Mouse (Mus musculus): ENCODE measurements around the gene Cradd. TPM values are rescaled to one million over a fixed set of nuclear protein-coding genes. Genes with fewer than 3 reads are reported as not detected.

The Cradd gene
- polyA plus RNA-seq, 1 experiment from 2014 or later, result 15.4 TPM

GRCm38 (mm10) chr10:95148641-95149040, 175.3 kb downstream of the Cradd start:
- Histone ChIP-seq H3K27me3 (replicated peaks; ENCODE audit: insufficient read depth, low read length) (no peaks in the 10 kb centered on the region), H3K4me3 (ENCODE audit: low read depth, low read length) (no peak overlapping the region), H3K27ac (ENCODE audit: low read length) (no peak overlapping the region), H3K9me3 (ENCODE audit: low read length) (no peaks in the 10 kb centered on the region), H3K9ac (replicated peaks; ENCODE audit: low read depth) (no peak overlapping the region), H3K4me2 (replicated peaks; ENCODE audit: low read depth, low read length) (no peak overlapping the region), H3K4me1 (ENCODE audit: insufficient read depth, low read depth, low read length) (peaks cover 19% of the 10 kb centered on the region; the same call in 1 of the 2 replicates), H3K36me3 (ENCODE audit: insufficient read depth, low read length) (no peaks in the 10 kb centered on the region)
- 53% methylated on average over 3 of the region's 3 CpGs for WGBS
- TF ChIP-seq EP300 (IDR thresholded peaks at IDR 0.05) (peak; percentile 41; the same call in 1 of the 2 replicates), CTCF (IDR thresholded peaks at IDR 0.05) (no peak)
- ATAC-seq (peak; percentile 52), DNase-seq (ENCODE audit: low spot score) (peak; percentile 85)

- Histone ChIP-seq H3K4me2 (replicated peaks; ENCODE audit: low read depth, low read length) (no peak overlapping the region), H3K9me3 (ENCODE audit: low read length) (no peaks in the 10 kb centered on the region), H3K27ac (ENCODE audit: low read length) (peak overlapping the region; percentile 68), H3K27me3 (replicated peaks; ENCODE audit: insufficient read depth, low read length) (no peaks in the 10 kb centered on the region), H3K4me3 (ENCODE audit: low read depth, low read length) (no peak overlapping the region), H3K36me3 (ENCODE audit: insufficient read depth, low read length) (no peaks in the 10 kb centered on the region), H3K9ac (replicated peaks; ENCODE audit: low read depth) (no peak overlapping the region), H3K4me1 (ENCODE audit: insufficient read depth, low read depth, low read length) (peaks cover 27% of the 10 kb centered on the region)
- DNase-seq (ENCODE audit: low spot score), result no peak
- no peak for TF ChIP-seq EP300 (IDR thresholded peaks at IDR 0.05)
- peak; percentile 24 for TF ChIP-seq CTCF (IDR thresholded peaks at IDR 0.05)
- ATAC-seq, result no peak
- 85% methylated on average over 6 of the region's 6 CpGs for WGBS
Measured at GRCm38 (mm10) chr10:95147136-95147901, 176.6 kb downstream of the Cradd start.

GRCm38 (mm10) chr10:95146491-95146890, 177.4 kb downstream of the Cradd start:
- peak; percentile 27 for ATAC-seq
- no peaks in the 10 kb centered on the region for H3K36me3 ChIP-seq (ENCODE audit: insufficient read depth, low read length)

GRCm38 (mm10) chr10:95145204-95145926, 178.6 kb downstream of the Cradd start:
- Histone ChIP-seq H3K4me2 (replicated peaks; ENCODE audit: low read depth, low read length) (no peak overlapping the region), H3K4me3 (ENCODE audit: low read depth, low read length) (no peak overlapping the region), H3K4me1 (ENCODE audit: insufficient read depth, low read depth, low read length) (peaks cover 27% of the 10 kb centered on the region), H3K9me3 (ENCODE audit: low read length) (no peaks in the 10 kb centered on the region), H3K36me3 (ENCODE audit: insufficient read depth, low read length) (no peaks in the 10 kb centered on the region), H3K9ac (replicated peaks; ENCODE audit: low read depth) (no peak overlapping the region), H3K27ac (ENCODE audit: low read length) (peak overlapping the region; percentile 69), H3K27me3 (replicated peaks; ENCODE audit: insufficient read depth, low read length) (no peaks in the 10 kb centered on the region)
- DNase-seq (ENCODE audit: low spot score) (peak; percentile 71), ATAC-seq (no peak)
- 27% methylated on average over 9 of the region's 9 CpGs for WGBS
- peak; percentile 30; the same call in 1 of the 2 replicates for TF ChIP-seq CTCF (IDR thresholded peaks at IDR 0.05)
- TF ChIP-seq EP300 (IDR thresholded peaks at IDR 0.05), result peak; percentile 33; the same call in 1 of the 2 replicates

More at GRCm38 (mm10) chr10:95146491-95146890, 177.4 kb downstream of the Cradd start:
- Histone ChIP-seq H3K9me3 (ENCODE audit: low read length) (no peaks in the 10 kb centered on the region), H3K4me3 (ENCODE audit: low read depth, low read length) (no peak overlapping the region), H3K4me1 (ENCODE audit: insufficient read depth, low read depth, low read length) (peaks cover 27% of the 10 kb centered on the region), H3K9ac (replicated peaks; ENCODE audit: low read depth) (no peak overlapping the region), H3K4me2 (replicated peaks; ENCODE audit: low read depth, low read length) (no peak overlapping the region; the same call in 1 of the 2 replicates), H3K27me3 (replicated peaks; ENCODE audit: insufficient read depth, low read length) (no peaks in the 10 kb centered on the region), H3K27ac (ENCODE audit: low read length) (peak overlapping the region; percentile 68)
- WGBS, result 27% methylated on average over 5 of the region's 5 CpGs
- peak; percentile 78 for DNase-seq (ENCODE audit: low spot score)
- TF ChIP-seq CTCF (IDR thresholded peaks at IDR 0.05), result no peak
- TF ChIP-seq EP300 (IDR thresholded peaks at IDR 0.05), result peak; percentile 78

- 0 out of 2 replicates have a peak, but pooled peaks have one; percentile 26 for TF ChIP-seq EP300 (IDR thresholded peaks at IDR 0.05)
- no peak for TF ChIP-seq CTCF (IDR thresholded peaks at IDR 0.05)
- H3K4me1 ChIP-seq (ENCODE audit: insufficient read depth, low read depth, low read length), result peaks cover 27% of the 10 kb centered on the region
- DNase-seq (ENCODE audit: low spot score) (no peak), ATAC-seq (no peak)
- H3K27me3 ChIP-seq (replicated peaks; ENCODE audit: insufficient read depth, low read length), result no peaks in the 10 kb centered on the region
- H3K36me3 ChIP-seq (ENCODE audit: insufficient read depth, low read length), result no peaks in the 10 kb centered on the region
- no peak overlapping the region; the same call in 1 of the 2 replicates for H3K9ac ChIP-seq (replicated peaks; ENCODE audit: low read depth)
- H3K4me2 ChIP-seq (replicated peaks; ENCODE audit: low read depth, low read length), result no peak overlapping the region
- 52% methylated on average over 6 of the region's 6 CpGs for WGBS
- H3K4me3 ChIP-seq (ENCODE audit: low read depth, low read length), result no peak overlapping the region
- H3K9me3 ChIP-seq (ENCODE audit: low read length), result no peaks in the 10 kb centered on the region
- peak overlapping the region; percentile 77 for H3K27ac ChIP-seq (ENCODE audit: low read length)
Measured at GRCm38 (mm10) chr10:95144414-95145130, 179.4 kb downstream of the Cradd start.
